Mouse (Mus musculus) urinary bladder, postnatal 4 days (tissue): ENCODE measurements around the gene Cd300lf.

ENCODE experiments used
- DNase-seq, 2 experiments: peaks; one replicate each; pipeline ENCODE4 v3.0.0; 2021 to 2022; ENCODE audit warnings: low spot score in 2 of 2

Gene Cd300lf

DNA sequence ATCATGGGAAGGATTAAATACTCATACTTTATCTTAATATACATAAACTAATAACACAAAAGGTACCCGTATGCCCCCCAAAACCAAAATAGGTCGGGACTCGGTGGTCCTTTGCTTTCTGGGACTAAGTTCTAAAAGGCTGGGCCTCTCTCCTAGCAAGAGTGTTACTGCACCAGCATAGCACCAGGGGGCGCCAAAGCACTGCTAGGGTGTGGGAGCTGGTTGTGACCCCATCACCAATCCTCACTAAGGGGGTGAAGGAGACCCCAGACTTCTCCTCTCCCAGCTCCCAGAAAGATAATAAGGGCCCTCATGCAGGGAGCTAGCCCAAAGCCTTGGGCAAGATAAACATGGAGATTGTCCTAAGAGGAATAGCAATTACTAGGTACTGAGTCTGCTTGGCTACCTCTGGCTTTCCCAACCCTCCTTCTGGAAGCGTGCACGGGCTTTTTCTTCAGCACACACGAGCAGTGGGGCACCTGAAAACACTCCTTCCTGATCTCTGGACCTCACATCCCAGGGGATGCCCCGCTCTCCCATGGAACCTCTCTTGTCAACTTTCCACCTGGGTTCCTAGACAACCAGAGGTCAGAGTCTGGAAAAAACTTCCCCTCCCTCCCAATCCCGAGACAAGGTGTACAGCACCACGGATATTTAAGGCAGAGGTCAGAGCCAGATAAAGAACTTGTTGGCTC is 27.2 kb upstream of the Cd300lf start:
- DNase-seq: peak; percentile 61 to 83

- peak; percentile 67 to 83 for DNase-seq
Measured at GRCm38 (mm10) chr11:115160016-115160797, 26.4 kb upstream of the Cd300lf start.

- DNase-seq: no peak
Measured at GRCm38 (mm10) chr11:115157933-115158719, 24.3 kb upstream of the Cd300lf start.

- DNase-seq: no peak
Measured at GRCm38 (mm10) chr11:115155053-115155634, 21.4 kb upstream of the Cd300lf start.

DNA sequence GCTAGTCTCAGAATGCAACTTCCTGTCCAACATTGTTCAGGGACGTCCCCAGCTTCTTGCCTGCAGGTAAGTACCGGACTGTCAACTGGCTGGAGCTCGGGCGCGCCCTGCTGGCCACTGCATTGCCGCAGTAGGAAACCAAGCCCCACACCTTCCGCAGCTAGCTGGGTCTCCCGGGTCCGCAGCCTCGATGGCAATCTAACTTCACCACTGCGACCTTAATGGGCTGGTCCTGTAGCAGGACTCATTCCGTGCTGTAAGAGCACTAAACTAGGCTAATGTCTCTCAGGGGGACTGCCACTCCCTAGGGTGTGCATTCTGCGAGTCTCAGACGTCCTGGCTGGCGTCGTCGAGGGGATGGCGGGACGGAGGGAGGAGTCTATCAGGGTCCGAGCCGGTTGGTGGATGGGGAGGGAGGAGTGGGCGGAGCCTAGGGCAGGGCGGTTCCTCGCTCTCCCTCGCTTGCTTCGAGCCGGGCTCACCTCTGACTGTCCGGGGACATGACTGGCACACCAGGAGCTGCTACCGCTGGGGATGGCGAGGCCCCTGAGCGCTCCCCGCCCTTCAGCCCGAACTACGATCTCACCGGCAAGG is 20.0 kb upstream of the Cd300lf start:
- peak; percentile 57 to 79 for DNase-seq

DNA sequence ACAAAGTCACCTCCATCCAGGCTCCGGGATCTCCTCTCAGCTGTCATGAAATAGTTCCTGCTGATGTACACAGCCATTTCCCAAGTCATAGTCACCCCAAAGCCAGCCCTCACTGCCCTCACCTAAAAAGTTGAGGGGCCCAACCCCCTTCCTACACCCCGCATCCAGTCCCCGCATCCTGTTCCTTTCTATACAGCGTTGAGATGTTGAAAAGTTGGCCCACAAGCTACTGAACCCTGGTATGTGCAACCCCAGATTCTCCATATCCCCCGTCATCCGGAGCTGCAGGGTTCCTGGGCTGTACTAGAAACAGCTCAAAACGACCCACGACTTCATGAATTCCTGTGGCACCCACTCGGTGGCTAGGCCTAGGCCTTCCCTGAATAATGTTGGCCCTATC is 19.3 kb upstream of the Cd300lf start:
- DNase-seq: no peak

GRCm38 (mm10) chr11:115151755-115152429 is 18.1 kb upstream of the Cd300lf start:
- peak in 1 of 2 experiments; percentile 70 for DNase-seq

DNA sequence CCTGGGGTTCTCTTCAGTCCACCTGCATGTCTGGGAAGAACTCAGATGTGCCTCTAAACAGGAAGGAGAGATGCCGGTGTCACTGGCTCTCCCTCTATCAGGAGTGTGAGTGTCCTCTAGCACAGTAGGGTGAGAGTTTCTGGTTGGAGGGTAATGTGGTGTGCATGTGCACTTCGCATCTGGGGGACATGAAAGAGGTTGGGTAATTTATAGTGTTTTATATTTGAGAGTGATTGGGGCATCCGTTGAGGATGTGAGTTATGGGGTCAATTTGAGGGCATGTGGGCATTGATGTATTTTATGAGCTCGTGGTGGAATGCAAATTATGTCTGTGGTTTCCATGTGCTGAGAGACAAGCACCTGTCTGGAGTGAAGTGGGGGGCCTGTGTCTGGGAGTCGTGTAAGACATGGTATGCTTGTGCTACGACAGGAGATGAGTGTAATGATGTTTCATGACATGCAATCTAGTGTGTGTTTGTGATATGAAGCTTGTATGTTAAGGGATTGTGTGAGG is 17.0 kb upstream of the Cd300lf start:
- no peak for DNase-seq

GRCm38 (mm10) chr11:115147813-115148212 is 14.0 kb upstream of the Cd300lf start:
- DNase-seq: no peak

DNA sequence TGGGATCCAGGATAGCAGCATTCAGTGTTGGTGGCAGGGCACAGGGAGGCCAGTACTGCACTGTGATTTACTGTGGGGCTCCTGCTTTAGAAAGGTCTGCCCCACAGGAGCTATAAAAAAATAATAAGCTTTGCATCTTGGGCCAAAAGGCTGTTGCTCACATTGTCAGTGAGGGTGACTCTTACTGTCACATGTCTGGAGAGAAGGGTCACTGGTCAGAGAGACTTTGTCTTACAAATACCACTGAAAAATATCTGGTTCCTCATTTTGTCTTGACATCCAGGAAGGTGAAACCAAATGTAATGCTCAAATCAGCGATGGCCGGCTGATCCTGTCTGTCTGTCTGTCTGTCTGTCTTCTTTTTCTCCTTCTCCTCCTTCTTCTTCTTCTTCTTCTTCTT is 8.2 kb upstream of the Cd300lf start:
- no peak for DNase-seq

DNA sequence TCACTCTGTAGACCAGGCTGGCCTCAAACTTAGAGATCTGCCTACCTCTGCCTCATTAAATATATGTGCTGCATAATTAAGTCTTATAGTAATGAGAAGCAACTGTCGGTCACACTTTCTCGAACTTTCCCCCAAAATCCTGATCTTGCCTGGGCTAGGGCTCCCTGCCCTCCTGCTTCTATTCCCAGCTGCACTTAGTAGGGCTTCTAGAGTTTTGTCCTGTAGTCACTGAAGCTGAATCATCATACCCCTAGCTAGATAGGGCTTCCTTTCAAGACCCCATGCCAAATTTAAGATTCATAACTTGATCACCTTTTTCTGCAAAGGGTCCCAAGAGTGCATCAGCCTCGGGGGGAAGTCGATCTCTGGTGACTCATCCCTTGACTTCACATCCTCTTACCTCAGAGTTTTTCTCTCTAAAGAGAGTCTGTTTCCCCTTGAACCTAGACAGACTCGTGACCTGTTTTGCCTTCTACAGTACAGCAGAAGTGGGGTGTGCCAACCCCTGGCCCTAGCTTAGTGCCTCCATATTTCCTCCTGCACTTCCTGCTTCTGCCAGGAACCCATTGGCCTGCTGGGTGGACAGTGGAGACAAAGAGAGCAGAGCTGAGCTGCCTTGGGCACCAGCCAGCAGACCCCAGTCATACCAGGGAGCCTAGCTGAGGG is 4.9 kb upstream of the Cd300lf start:
- no peak for DNase-seq

- no peak for DNase-seq
Measured at GRCm38 (mm10) chr11:115131768-115132381, 1.9 kb downstream of the Cd300lf start.

DNA sequence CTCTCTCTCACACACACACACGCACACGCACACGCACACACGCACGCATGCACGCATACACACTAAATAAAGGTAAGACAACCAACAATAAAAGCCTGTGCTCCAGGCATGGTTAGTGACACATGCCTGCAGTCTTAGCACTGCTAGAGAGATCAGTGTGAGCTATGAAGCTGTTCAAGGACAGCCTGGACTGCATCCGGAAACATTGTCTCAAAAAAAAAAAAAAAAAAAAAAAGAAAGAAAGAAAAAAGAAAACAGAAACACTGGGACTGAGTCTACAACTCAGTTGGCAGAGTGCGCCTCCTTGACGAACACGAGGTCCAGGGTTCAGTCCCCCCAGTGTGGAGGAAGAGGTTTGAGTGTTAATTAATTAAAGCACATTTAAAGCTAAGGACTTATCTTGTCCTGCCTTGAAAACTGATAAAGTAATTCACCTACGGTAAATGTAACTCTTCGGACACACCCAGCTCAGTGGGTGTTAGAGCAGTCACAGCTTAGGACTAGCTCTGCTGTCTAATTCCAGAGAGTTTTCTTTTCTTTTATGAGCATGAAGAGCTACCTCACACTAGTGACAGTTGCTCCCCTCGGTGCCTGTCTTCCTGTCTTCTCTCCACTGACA is 4.2 kb downstream of the Cd300lf start:
- no peak for DNase-seq

- DNase-seq: no peak
Measured at GRCm38 (mm10) chr11:115128483-115128882, 5.3 kb downstream of the Cd300lf start.

DNA sequence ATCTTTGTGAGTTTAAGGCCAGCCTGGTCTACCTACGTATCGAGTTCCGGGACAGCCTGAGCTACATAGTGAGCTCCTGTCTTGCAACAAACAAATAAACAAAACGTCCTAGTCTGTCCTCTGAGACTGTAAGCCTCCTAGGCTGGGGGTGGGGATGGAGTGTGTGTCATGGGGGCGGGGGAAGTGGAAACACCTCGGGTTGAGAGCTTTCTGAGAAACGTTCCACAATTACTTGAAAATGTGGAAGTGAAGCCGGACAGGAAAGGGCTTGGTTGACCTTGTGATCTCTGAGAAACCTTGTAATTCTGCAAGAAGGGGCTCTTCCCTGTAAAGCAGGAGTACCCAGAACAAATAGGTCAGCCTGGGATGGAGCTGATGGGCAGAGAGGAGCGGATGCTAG is 14.4 kb downstream of the Cd300lf start:
- no peak for DNase-seq

DNA sequence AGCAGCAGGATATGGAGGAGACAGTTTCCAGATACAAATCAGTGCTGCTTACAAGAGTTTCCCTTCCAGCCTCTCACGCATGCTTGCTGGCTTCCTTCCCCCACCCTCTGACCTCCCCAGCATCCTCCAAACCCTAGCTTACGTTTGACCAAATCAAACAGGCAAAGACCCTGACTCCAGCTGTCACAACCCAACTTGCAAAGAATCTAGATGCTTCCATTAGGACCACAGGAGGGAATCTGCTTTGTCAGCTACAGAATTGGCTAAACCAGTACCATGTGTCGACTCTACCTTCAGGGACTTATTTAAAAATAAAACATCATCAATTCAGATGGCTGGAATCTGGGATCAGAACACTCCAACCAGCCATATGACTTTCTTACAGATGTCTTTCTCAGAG is 21.6 kb downstream of the Cd300lf start:
- no peak for DNase-seq

GRCm38 (mm10) chr11:115110271-115110670 is 23.5 kb downstream of the Cd300lf start:
- no peak for DNase-seq

- no peak for DNase-seq
Measured at GRCm38 (mm10) chr11:115108176-115108575, 25.6 kb downstream of the Cd300lf start.

- no peak for DNase-seq
Measured at GRCm38 (mm10) chr11:115107403-115107916, 26.3 kb downstream of the Cd300lf start.
